Mouse (Mus musculus): Measurements from ENCODE around the gene Gnb2. TPM values are rescaled to one million over a fixed set of nuclear protein-coding genes. Genes with fewer than 3 reads are reported as not detected.

The Gnb2 gene
- total RNA-seq, 2 experiments from 2014 or later: 570 to 583 TPM

DNA sequence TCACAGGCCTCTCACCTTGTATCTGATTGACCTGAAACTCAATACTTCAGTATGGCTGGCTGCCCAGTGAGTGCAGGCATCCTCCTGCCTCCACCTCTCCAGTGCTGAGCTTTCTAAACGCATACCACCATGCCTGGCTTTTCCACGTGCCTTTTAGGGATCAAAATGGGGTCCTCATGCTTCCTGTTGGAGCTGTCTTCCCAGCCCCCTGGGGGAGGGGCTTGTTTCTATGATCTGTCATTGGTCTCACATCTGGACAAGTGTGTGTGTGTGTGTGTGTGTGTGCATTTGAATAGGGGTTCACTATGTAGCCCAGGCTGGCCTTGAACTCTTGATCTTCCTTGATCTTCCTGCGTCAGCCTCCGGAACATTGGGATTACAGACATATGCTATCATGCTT is 4.2 kb upstream of the Gnb2 start:
- H3K4me3 ChIP-seq: no peak overlapping the region
- intact Hi-C loops (cut with DNase I): no loop called here
- H3K27ac ChIP-seq: no peak overlapping the region
- DNase-seq (ENCODE audit: extremely low spot score in 1 of 2, low spot score in 2 of 2): no peak
- TF ChIP-seq CTCF (IDR thresholded peaks at IDR 0.05): no peak

DNA sequence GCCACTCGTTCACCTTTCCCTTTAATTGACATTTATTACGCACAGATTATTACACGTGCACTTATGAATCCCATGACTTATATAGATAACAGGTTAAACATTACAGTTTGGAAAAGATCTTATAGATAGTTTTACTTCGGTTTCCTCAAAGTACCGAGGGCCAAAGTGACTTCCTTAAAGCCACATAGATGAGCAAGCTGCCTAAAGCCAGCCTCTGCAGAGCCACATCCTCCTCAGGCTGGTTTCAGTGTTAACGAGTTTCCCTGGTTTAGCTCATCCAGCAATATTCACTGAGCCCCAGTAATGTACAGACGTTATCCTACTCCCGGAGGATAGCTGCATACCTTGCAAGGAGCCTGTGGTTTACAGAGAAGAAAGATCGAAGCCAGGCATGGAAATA is 2.0 kb upstream of the Gnb2 start:
- Histone ChIP-seq H3K27ac (no peak overlapping the region), H3K4me3 (no peak overlapping the region)
- no peak for DNase-seq (ENCODE audit: extremely low spot score in 1 of 2, low spot score in 2 of 2)
- TF ChIP-seq CTCF (IDR thresholded peaks at IDR 0.05): no peak
- intact Hi-C loops (cut with DNase I): no loop called here

DNA sequence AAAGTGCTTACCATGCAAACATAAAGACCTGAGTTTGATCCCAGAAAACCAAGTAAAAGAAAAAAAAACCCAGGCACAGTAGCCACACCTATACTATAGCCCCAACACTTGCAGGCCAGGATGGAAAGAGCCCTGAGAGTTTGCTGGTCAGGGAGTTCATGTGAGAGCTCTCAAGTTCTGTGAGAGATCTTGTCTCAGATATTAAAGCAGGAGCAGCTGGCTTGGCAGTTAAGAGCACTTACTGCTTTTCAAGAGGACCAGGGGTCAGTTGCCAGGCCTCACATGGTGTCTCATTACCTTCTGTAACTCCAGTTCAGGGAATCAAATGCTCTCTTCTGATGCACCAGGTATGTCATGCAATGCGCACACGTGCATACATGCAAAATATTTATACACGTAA is 1.5 kb upstream of the Gnb2 start:
- DNase-seq (ENCODE audit: extremely low spot score in 1 of 2, low spot score in 2 of 2): no peak
- intact Hi-C loops (cut with DNase I): loop anchor here (5.0 kb wide), 2 partner anchors 213 to 633 kb away; partner anchors contain the start of gene Tsc22d4

DNA sequence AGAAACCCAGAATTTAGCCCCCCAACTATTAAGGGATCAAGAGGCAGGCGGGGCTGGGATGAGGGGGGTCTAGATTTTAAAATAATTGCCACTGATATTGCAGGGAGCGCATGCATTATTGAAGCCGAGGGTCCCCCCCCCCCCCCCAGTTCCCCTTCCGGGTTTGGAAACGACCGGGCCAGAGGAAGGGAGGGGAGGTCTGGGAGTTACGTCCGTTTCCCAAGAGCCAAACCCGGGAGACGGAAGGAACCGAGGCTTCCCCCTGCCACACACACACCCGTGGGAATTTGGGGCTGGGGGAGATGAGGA is 548 bp downstream of the Gnb2 start:
- DNase-seq (ENCODE audit: extremely low spot score in 1 of 2, low spot score in 2 of 2): no peak
- intact Hi-C loops (cut with DNase I): loop anchor here (1.0 to 5.0 kb wide), 4 partner anchors 21 to 635 kb away; partner anchors contain the start of genes Actl6b and Tsc22d4

More for the DNA sequence above, 1.5 kb upstream of the Gnb2 start:
- Histone ChIP-seq H3K27ac (no peak overlapping the region), H3K4me3 (no peak overlapping the region)
- no peak for TF ChIP-seq CTCF (IDR thresholded peaks at IDR 0.05)

DNA sequence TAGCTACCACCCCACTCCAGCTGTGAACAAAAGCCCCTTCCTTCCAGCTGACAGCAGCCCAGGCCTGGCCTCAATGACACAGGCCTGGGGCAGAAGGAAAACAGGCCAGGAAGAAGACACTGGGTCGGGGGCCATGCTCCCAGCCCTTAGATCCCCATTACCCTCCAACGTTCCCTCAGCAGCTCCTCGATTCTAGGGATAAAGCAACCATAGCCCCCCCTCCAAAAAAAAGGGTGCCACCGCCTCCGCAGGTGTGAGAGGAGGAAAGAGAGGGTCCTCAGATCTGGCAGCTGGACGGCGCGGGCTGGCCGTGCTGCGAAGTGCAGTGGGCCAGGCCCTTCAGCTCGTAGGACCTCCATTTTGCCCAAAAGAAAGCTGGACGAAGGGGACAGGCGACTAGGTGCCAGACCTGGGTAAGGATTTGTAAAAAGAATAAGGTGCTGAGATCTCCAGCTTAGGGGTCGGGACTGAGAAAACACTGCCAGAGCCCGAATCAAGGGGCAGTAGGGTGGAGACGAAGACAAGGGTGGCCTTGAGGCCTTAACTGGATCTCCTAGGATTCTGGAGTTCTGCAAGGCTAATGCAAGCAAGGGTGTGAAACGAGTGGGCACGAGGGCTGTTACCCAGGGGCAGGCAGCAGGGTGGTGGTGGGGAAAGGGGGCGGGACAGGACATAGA is 1.0 kb downstream of the Gnb2 start:
- peak overlapping the region; percentile 97 for H3K4me3 ChIP-seq
- no peak for TF ChIP-seq CTCF (IDR thresholded peaks at IDR 0.05)
- intact Hi-C loops (cut with DNase I): loop anchor here (2.0 to 5.0 kb wide), 3 partner anchors 21 to 635 kb away; partner anchors contain the start of gene Tsc22d4
- DNase-seq (ENCODE audit: extremely low spot score in 1 of 2, low spot score in 2 of 2): peak in 1 of 2 experiments; percentile 39
- H3K27ac ChIP-seq: peak overlapping the region; percentile 100

More for the DNA sequence above, 548 bp downstream of the Gnb2 start:
- H3K4me3 ChIP-seq: peak overlapping the region; percentile 97
- peak overlapping the region; percentile 100 for H3K27ac ChIP-seq
- no peak for TF ChIP-seq CTCF (IDR thresholded peaks at IDR 0.05)

DNA sequence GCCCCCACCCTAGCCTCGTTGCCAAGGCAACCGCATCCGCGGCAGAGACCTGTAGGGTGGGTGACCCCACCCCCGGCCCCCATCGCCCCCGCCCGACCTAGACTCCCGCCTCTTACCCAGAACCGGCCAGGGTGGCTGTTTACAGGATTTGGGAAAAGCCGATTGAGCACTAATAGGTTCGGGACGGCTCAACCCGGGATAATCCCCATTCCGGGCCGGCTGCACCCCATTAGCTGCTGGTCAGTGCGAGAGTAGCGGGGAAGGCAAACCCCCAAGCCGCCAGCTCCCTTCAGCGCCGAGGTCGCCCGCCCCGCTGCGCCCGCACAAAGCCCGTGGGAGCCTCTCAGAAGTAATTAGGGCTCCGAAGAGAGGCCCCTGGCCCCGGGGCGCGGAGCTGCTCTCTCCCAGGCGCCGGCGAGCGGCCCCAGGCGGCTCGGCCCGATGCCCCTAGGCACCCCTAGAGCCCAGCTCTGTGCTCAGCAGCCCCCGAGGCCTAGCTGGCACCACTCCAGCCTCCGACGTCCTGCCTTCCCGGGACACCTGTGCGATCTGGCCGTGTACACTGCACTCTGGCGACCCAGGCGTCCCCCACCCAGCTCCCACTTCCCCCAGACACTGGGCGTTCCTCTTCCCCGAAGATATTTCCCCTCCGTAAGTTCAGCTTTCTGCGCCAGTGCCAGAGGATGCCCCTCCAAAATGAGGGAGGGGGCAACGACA is 1.7 kb downstream of the Gnb2 start:
- intact Hi-C loops (cut with DNase I): loop anchor here (2.0 to 5.0 kb wide), 3 partner anchors 21 to 636 kb away; partner anchors contain the start of gene Tsc22d4
- peak overlapping the region; percentile 100 for H3K27ac ChIP-seq
- H3K4me3 ChIP-seq: peak overlapping the region; percentile 97
- peak in 1 of 2 experiments; percentile 79 for DNase-seq (ENCODE audit: extremely low spot score in 1 of 2, low spot score in 2 of 2)
- TF ChIP-seq CTCF (IDR thresholded peaks at IDR 0.05): no peak

DNA sequence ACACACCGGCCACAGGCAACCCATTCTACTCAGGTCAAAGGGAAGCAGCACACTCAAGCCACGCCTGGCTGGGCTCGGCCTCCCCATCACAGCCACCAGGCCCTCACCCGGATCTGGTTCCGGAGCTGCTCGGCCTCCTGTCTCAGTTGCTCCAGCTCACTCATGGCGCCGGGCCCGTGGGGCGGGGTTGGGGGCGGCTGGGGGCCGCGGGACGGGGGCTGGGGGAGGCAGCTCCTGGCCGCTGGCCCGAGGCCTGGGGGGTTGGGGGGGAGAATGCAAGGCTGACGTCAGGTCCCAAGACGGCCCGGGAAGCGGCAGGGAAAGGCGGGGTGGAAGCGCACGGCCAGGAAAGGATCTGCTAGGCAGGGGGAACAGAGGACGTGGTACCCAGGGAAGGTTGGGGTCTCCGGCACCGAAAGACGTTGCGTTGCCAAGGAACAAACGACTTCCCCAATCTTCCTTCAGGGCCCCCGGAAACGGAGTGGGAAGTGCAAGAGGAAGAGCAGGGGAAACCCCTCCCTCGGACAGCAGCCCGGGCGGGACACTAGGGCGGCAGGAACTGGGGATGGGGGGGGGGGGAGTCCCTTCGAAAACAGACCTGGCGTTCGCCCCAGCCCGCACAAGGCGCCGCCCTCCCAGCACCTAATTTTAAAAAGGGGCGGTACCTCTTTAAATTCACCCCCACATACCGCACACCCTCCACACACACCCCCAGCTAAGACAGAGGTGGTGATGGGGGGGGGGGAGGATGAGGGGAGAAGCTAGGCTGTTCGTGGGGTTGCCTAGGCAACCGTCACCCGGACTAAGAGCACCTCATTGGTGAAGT is 2.5 kb downstream of the Gnb2 start:
- H3K4me3 ChIP-seq: peak overlapping the region; percentile 97
- peak overlapping the region; percentile 100 for H3K27ac ChIP-seq
- intact Hi-C loops (cut with DNase I): loop anchor here (5.0 kb wide), 2 partner anchors 216 to 636 kb away; partner anchors contain the start of gene Tsc22d4
- TF ChIP-seq CTCF (IDR thresholded peaks at IDR 0.05): no peak
- peak; percentile 60 to 88 for DNase-seq (ENCODE audit: extremely low spot score in 1 of 2, low spot score in 2 of 2)

DNA sequence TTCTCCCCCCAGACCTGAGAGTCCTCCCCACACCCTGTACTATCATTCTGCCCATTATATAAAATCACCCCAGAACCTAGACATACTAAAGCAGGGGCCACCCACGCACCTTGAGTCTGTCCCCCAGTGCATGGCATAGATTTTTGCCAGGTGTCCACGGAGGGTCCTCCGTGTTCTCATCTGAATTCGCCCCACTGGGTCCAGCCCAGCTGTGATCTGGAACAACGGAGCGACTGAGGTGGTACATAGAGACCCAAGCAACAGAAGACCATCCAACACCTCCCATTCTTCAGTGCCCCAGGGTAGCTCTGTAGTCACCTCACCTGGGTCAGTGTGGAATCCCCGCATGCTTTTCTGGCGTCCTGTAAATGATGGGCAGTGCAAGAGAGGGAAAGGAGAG is 3.2 kb downstream of the Gnb2 start:
- H3K4me3 ChIP-seq: peak overlapping the region; percentile 97
- no peak for DNase-seq (ENCODE audit: extremely low spot score in 1 of 2, low spot score in 2 of 2)
- intact Hi-C loops (cut with DNase I): loop anchor here (5.0 kb wide), 2 partner anchors 217 to 637 kb away; partner anchors contain the start of gene Tsc22d4
- H3K27ac ChIP-seq: peak overlapping the region; percentile 100
- no peak for TF ChIP-seq CTCF (IDR thresholded peaks at IDR 0.05)

DNA sequence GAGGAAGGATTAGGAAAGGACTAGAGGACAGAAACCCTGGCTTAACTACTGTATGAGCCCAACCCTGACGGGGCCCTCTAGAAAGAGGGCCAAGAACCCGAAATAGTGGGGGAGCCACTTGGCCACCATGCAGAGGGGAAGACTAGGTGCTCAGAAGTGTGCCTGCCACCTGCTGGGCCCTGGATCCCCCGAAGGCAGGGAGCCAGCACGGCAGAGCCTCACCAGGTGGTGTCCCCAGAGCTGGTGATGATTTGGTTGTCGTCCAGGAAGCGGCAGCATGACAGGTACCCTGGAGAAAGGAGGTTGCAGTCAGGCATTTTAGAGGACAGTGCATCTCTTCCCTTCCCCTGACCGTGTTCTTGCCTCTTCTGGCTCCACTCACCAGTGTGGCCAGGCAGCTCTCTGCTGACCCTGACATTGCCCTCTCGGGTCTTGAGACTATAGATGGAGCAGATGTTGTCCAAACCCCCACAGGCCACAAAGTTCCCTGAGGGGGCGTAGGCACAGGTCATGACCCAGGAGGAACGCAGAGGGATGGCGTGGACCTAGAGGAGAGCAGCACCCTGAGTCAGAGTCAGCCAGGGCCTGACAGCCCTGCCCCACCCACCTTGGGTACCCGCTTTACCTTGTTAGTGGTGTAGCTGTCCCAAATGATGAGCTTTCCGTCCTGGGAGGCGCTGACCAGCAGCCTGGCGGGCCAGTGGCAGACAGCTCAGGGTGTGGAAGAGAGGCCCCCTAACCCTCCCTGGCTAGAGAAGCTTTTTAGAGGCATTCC is 3.9 kb downstream of the Gnb2 start:
- no peak for DNase-seq (ENCODE audit: extremely low spot score in 1 of 2, low spot score in 2 of 2)
- intact Hi-C loops (cut with DNase I): loop anchor here (5.0 kb wide), 1 partner anchor 232 kb away; no protein-coding TSS in a partner anchor
- peak overlapping the region; percentile 100; the same call in 1 of the 2 replicates for H3K27ac ChIP-seq
- H3K4me3 ChIP-seq: peak overlapping the region; percentile 97; the same call in 1 of the 2 replicates
- TF ChIP-seq CTCF (IDR thresholded peaks at IDR 0.05): no peak

DNA sequence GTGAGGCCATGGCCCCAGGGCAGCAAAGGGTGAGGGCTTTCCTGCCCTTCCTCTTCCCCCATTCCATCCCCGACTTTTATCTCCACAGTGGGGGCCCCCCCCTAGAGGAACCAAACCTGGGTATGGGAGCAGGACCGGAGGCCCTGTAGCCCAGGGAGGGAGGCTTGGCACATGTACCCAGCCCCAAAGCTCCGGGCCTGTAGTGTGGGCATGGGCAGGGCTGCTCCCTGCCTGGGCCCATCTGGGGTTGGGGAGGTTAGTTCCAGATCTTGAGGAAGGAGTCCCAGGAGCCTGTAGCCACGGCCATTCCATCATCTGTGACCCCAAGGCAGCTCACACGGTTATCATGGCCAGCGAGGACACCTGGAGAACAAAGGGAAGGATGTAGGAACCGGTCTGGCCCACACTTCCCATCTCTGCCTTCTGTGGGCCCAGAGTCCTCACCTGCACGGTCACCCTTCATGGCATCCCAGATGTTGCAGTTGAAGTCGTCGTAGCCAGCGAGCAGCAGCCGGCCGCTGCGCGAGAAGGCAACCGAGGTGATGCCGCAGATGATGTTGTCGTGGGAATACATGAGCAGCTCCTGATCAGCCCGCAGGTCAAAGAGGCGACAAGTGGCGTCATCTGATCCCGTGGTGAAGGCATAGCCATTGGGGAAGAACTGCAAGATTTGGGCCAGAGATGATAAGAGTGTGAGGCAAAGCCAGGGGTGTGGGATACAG is 4.9 kb downstream of the Gnb2 start:
- Histone ChIP-seq H3K4me3 (no peak overlapping the region), H3K27ac (no peak overlapping the region; the same call in 1 of the 2 replicates)
- TF ChIP-seq CTCF (IDR thresholded peaks at IDR 0.05): no peak
- no peak for DNase-seq (ENCODE audit: extremely low spot score in 1 of 2, low spot score in 2 of 2)
- intact Hi-C loops (cut with DNase I): loop anchor here (5.0 kb wide), 1 partner anchor 231 kb away; no protein-coding TSS in a partner anchor
